Mouse (Mus musculus): Measurements from ENCODE around the gene Slc43a1. TPM values are rescaled to one million over a fixed set of nuclear protein-coding genes. Genes with fewer than 3 reads are reported as not detected.

The Slc43a1 gene
- polyA plus RNA-seq, 2 experiments = 18.5 to 25.8 TPM

- no peak for ATAC-seq (ENCODE audit: low FRiP score, low read depth)
- Histone ChIP-seq H3K4me3 (replicated peaks; ENCODE audit: low read length) (no peak overlapping the region), H3K27me3 (ENCODE audit: control insufficient read depth, insufficient read depth, low read length) (no peaks in the 10 kb centered on the region), H3K4me1 (ENCODE audit: control insufficient read depth, insufficient read depth, low read length) (no peaks in the 10 kb centered on the region), H3K36me3 (ENCODE audit: control insufficient read depth, insufficient read depth, low read length) (no peaks in the 10 kb centered on the region), H3K4me2 (replicated peaks; ENCODE audit: low read depth, low read length, severe bottlenecking) (no peak overlapping the region), H3K9ac (ENCODE audit: low read depth, low read length, severe bottlenecking) (no peak overlapping the region), H3K27ac (replicated peaks; ENCODE audit: low read depth, low read length) (no peak overlapping the region), H3K9me3 (ENCODE audit: control insufficient read depth, low read length) (no peaks in the 10 kb centered on the region)
- no peak for DNase-seq (ENCODE audit: low spot score)
- TF ChIP-seq POLR2A (IDR thresholded peaks at IDR 0.05; ENCODE audit: borderline replicate concordance, extremely low read depth, insufficient read depth, insufficient read length) = no peak
- 92% methylated on average over 7 of the region's 7 CpGs for WGBS
These were observed 34.7 kb upstream of the Slc43a1 start for GRCm38 (mm10) chr2:84803963-84804362.

GRCm38 (mm10) chr2:84806546-84806945, 32.1 kb upstream of the Slc43a1 start:
- H3K27me3 ChIP-seq (ENCODE audit: control insufficient read depth, insufficient read depth, low read length) = no peaks in the 10 kb centered on the region
- H3K9ac ChIP-seq (ENCODE audit: low read depth, low read length, severe bottlenecking) = no peak overlapping the region
- H3K4me2 ChIP-seq (replicated peaks; ENCODE audit: low read depth, low read length, severe bottlenecking) = no peak overlapping the region
- no peak overlapping the region for H3K27ac ChIP-seq (replicated peaks; ENCODE audit: low read depth, low read length)
- 53% methylated on average over 5 of the region's 5 CpGs for WGBS
- DNase-seq (ENCODE audit: low spot score) = no peak
- H3K4me1 ChIP-seq (ENCODE audit: control insufficient read depth, insufficient read depth, low read length) = peaks cover 4% of the 10 kb centered on the region; the same call in 1 of the 2 replicates
- H3K4me3 ChIP-seq (replicated peaks; ENCODE audit: low read length) = no peak overlapping the region
- no peaks in the 10 kb centered on the region for H3K36me3 ChIP-seq (ENCODE audit: control insufficient read depth, insufficient read depth, low read length)
- TF ChIP-seq POLR2A (IDR thresholded peaks at IDR 0.05; ENCODE audit: borderline replicate concordance, extremely low read depth, insufficient read depth, insufficient read length) = no peak
- no peaks in the 10 kb centered on the region for H3K9me3 ChIP-seq (ENCODE audit: control insufficient read depth, low read length)
- ATAC-seq (ENCODE audit: low FRiP score, low read depth) = no peak

DNA sequence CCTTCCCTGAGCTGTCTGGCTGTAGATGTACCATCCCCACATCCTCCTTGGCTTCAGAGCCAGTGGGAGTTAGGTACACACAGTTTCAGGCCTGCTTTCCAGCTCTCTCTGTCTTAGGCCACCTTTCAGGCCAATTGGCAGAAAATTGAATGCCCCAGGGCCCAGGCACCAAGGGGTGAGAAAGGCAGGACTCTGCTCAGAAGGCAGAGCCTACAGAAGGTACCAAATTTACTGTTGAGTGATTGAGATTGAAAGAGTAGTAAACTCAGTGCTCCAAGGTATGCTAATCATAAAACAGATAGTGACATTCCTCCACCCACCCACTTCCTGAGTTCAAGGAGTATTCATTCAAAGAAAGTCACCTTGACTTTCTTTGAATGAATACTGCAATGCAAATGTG, 29.3 kb upstream of the Slc43a1 start:
- H3K9ac ChIP-seq (ENCODE audit: low read depth, low read length, severe bottlenecking) = no peak overlapping the region
- no peak overlapping the region for H3K4me3 ChIP-seq (replicated peaks; ENCODE audit: low read length)
- no peak for DNase-seq (ENCODE audit: low spot score)
- no peak overlapping the region for H3K27ac ChIP-seq (replicated peaks; ENCODE audit: low read depth, low read length)
- no peaks in the 10 kb centered on the region for H3K36me3 ChIP-seq (ENCODE audit: control insufficient read depth, insufficient read depth, low read length)
- H3K4me2 ChIP-seq (replicated peaks; ENCODE audit: low read depth, low read length, severe bottlenecking) = no peak overlapping the region
- peaks cover 4% of the 10 kb centered on the region; the same call in 1 of the 2 replicates for H3K4me1 ChIP-seq (ENCODE audit: control insufficient read depth, insufficient read depth, low read length)
- no peaks in the 10 kb centered on the region for H3K27me3 ChIP-seq (ENCODE audit: control insufficient read depth, insufficient read depth, low read length)
- no peak for ATAC-seq (ENCODE audit: low FRiP score, low read depth)
- TF ChIP-seq POLR2A (IDR thresholded peaks at IDR 0.05; ENCODE audit: borderline replicate concordance, extremely low read depth, insufficient read depth, insufficient read length) = no peak
- H3K9me3 ChIP-seq (ENCODE audit: control insufficient read depth, low read length) = no peaks in the 10 kb centered on the region

DNA sequence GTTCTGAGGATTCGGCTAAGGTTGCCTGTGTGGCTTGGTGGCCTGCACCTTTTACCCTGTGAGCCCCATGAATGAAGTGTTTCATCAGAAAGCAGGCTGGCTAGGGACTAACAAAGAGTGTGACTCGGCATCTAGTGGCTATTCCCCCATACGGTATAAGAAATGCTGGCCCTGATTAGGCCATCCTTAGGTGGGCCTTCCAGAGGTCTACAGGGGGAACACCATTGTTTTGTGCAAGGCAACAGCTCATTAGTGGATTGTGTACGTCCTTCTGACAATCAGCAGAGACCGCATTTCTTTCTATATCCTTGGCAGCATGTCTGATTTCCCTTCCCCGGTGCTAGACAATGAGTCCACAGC, 28.1 kb upstream of the Slc43a1 start:
- H3K27me3 ChIP-seq (ENCODE audit: control insufficient read depth, insufficient read depth, low read length) = no peaks in the 10 kb centered on the region
- H3K9ac ChIP-seq (ENCODE audit: low read depth, low read length, severe bottlenecking) = no peak overlapping the region
- DNase-seq (ENCODE audit: low spot score) = no peak
- WGBS = 78% methylated on average over 6 of the region's 6 CpGs
- H3K27ac ChIP-seq (replicated peaks; ENCODE audit: low read depth, low read length) = no peak overlapping the region
- peaks cover 4% of the 10 kb centered on the region; the same call in 1 of the 2 replicates for H3K4me1 ChIP-seq (ENCODE audit: control insufficient read depth, insufficient read depth, low read length)
- no peak overlapping the region for H3K4me3 ChIP-seq (replicated peaks; ENCODE audit: low read length)
- peak overlapping the region; percentile 42 for H3K4me2 ChIP-seq (replicated peaks; ENCODE audit: low read depth, low read length, severe bottlenecking)
- TF ChIP-seq POLR2A (IDR thresholded peaks at IDR 0.05; ENCODE audit: borderline replicate concordance, extremely low read depth, insufficient read depth, insufficient read length) = no peak
- no peaks in the 10 kb centered on the region for H3K36me3 ChIP-seq (ENCODE audit: control insufficient read depth, insufficient read depth, low read length)
- ATAC-seq (ENCODE audit: low FRiP score, low read depth) = no peak
- H3K9me3 ChIP-seq (ENCODE audit: control insufficient read depth, low read length) = no peaks in the 10 kb centered on the region

DNA sequence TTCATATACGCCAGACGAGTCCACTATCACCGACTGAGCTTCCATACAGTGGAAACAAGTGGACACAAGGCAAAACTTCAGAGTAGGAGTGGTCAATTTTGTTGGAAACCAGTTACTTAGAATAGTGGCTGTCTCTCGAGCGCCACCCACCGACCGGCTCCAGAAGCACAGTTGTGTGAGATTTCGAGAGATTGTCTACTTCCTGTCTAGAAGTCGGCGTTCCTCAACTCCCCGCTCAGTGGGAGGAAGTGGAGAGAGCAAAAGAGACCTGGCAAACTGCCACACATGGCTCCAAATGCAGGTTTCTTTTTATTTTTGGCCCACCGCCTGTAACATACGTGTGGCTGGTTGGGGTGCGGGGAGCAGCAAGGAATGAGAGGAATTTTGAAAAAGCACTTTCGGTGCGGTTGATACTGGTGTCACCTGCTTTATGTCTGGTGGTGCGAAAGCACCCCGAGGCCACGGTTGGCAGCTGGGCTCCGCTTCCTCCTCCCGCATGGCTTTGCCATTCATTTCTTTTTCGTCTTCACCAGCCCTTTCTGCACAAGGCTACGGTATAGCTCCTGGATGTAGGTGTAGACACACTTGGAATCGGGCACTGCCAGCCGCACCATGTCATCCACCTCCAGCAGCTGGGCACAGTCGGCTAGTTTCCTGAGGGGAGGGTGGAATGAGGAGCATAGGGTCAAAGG, 27.6 kb upstream of the Slc43a1 start:
- no peak overlapping the region for H3K27ac ChIP-seq (replicated peaks; ENCODE audit: low read depth, low read length)

More for the DNA sequence above, 27.6 kb upstream of the Slc43a1 start:
- no peaks in the 10 kb centered on the region for H3K36me3 ChIP-seq (ENCODE audit: control insufficient read depth, insufficient read depth, low read length)
- H3K9ac ChIP-seq (ENCODE audit: low read depth, low read length, severe bottlenecking) = peak overlapping the region; percentile 32; the same call in 1 of the 2 replicates
- H3K9me3 ChIP-seq (ENCODE audit: control insufficient read depth, low read length) = no peaks in the 10 kb centered on the region
- peak overlapping the region; percentile 23 for H3K4me3 ChIP-seq (replicated peaks; ENCODE audit: low read length)
- H3K27me3 ChIP-seq (ENCODE audit: control insufficient read depth, insufficient read depth, low read length) = no peaks in the 10 kb centered on the region
- TF ChIP-seq POLR2A (IDR thresholded peaks at IDR 0.05; ENCODE audit: borderline replicate concordance, extremely low read depth, insufficient read depth, insufficient read length) = no peak
- peaks cover 4% of the 10 kb centered on the region; the same call in 1 of the 2 replicates for H3K4me1 ChIP-seq (ENCODE audit: control insufficient read depth, insufficient read depth, low read length)
- ATAC-seq (ENCODE audit: low FRiP score, low read depth) (peak; percentile 86), DNase-seq (ENCODE audit: low spot score) (peak; percentile 91)
- WGBS = 28% methylated on average over 26 of the region's 26 CpGs
- H3K4me2 ChIP-seq (replicated peaks; ENCODE audit: low read depth, low read length, severe bottlenecking) = peak overlapping the region; percentile 42

All from limb, embryonic 14.5 days (tissue).